Mouse (Mus musculus): ENCODE measurements around the gene Etnk1. TPM values are rescaled to one million over a fixed set of nuclear protein-coding genes. Genes with fewer than 3 reads are reported as not detected.

Etnk1 gene
- total and polyA plus RNA-seq, 3 experiments: 29.9 to 37.0 (median 33.6) TPM

- peaks cover 0 to 39% of the 10 kb centered on the region in 2 experiments; a peak in 2 of 4 replicates for H3K36me3 ChIP-seq (ENCODE audit: control insufficient read depth in 1 of 2, insufficient read depth in 2 of 2, low read length in 2 of 2)
- H3K9me3 ChIP-seq (replicated peaks; ENCODE audit: insufficient read depth, low read length): no peaks in the 10 kb centered on the region
- H3K4me3 ChIP-seq (ENCODE audit: control insufficient read depth in 1 of 2, insufficient read depth in 1 of 2, low read depth in 2 of 2, low read length in 2 of 2): no peak overlapping the region
- no peak overlapping the region for H3K9ac ChIP-seq (ENCODE audit: control insufficient read depth, low read depth, low read length, poor library complexity, severe bottlenecking)
- no peaks in the 10 kb centered on the region for H3K27me3 ChIP-seq (ENCODE audit: control insufficient read depth in 1 of 2, insufficient read depth in 2 of 2, low read length in 2 of 2)
- H3K4me1 ChIP-seq (ENCODE audit: control insufficient read depth in 1 of 2, insufficient read depth in 2 of 2, low read length in 2 of 2): no peaks in the 10 kb centered on the region
- DNase-seq (ENCODE audit: low read depth, low spot score): no peak
- TF ChIP-seq ETS1 (IDR thresholded peaks at IDR 0.05; ENCODE audit: low read depth, low read length): no peak
- TF ChIP-seq MEF2A (IDR thresholded peaks at IDR 0.05; ENCODE audit: extremely low read depth, insufficient replicate concordance, low read depth, low read length, poor library complexity, severe bottlenecking): no peak
- no peak for TF ChIP-seq MAX (IDR thresholded peaks at IDR 0.05; ENCODE audit: low read length)
- TF ChIP-seq CTCF (IDR thresholded peaks at IDR 0.05 in 2 of 3, conservative IDR thresholded peaks at IDR 0.05 in 1 of 3; ENCODE audit: control insufficient read depth in 1 of 3, insufficient read depth in 1 of 3, low read depth in 2 of 3, low read length in 3 of 3, poor library complexity in 1 of 3, severe bottlenecking in 1 of 3): no peak
- no peak for TF ChIP-seq SMC3 (IDR thresholded peaks at IDR 0.05; ENCODE audit: low read depth, low read length)
- TF ChIP-seq POLR2AphosphoS2 (IDR thresholded peaks at IDR 0.05; ENCODE audit: low read length): no peak
- TF ChIP-seq MAFK (IDR thresholded peaks at IDR 0.05; ENCODE audit: borderline replicate concordance, low read depth, low read length): no peak
- no peak overlapping the region for H3K27ac ChIP-seq (ENCODE audit: control insufficient read depth, low read depth, low read length)
- 0 out of 2 replicates have a peak, but pooled peaks cover 2% of the 10 kb centered on the region for H3K79me2 ChIP-seq (ENCODE audit: control insufficient read depth, insufficient read depth, low read length, poor library complexity)
These were observed 26.1 kb downstream of the Etnk1 start for GRCm38 (mm10) chr6:143193166-143193565.

- H3K36me3 ChIP-seq (ENCODE audit: control insufficient read depth in 1 of 2, insufficient read depth in 2 of 2, low read length in 2 of 2): peaks cover 0 to 38% of the 10 kb centered on the region in 2 experiments; a peak in 2 of 4 replicates
These were observed 26.6 kb downstream of the Etnk1 start for GRCm38 (mm10) chr6:143193641-143194040.

DNA sequence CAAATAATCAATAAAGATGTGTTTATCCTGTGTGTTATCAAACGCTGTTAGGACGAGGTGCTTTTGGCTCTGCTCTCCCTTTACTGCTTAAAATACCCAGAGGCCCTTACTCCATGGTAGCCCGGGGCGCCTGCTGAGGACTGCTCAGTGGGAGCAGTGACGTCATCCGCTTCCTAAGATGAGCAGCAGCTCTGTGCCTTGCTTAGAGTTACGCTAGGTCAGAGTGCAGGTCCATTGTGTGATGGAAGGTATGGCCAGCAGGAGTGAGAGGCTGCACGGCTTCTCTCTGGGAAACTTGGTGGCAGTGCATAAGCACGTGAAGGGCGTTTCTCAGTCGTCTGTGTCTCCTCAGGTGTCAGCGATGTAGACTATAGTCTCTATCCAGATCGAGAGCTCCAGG is 30.0 kb downstream of the Etnk1 start:
- H3K4me3 ChIP-seq (ENCODE audit: control insufficient read depth in 1 of 2, insufficient read depth in 1 of 2, low read depth in 2 of 2, low read length in 2 of 2): no peak overlapping the region
- H3K9me3 ChIP-seq (replicated peaks; ENCODE audit: insufficient read depth, low read length): no peaks in the 10 kb centered on the region
- no peaks in the 10 kb centered on the region for H3K27me3 ChIP-seq (ENCODE audit: control insufficient read depth in 1 of 2, insufficient read depth in 2 of 2, low read length in 2 of 2)
- H3K27ac ChIP-seq (ENCODE audit: control insufficient read depth, low read depth, low read length): no peak overlapping the region
- no peak for DNase-seq (ENCODE audit: low read depth, low spot score)
- H3K9ac ChIP-seq (ENCODE audit: control insufficient read depth, low read depth, low read length, poor library complexity, severe bottlenecking): no peak overlapping the region
- H3K4me1 ChIP-seq (ENCODE audit: control insufficient read depth in 1 of 2, insufficient read depth in 2 of 2, low read length in 2 of 2): no peaks in the 10 kb centered on the region
- TF ChIP-seq ETS1 (IDR thresholded peaks at IDR 0.05; ENCODE audit: low read depth, low read length) (no peak), MAFK (IDR thresholded peaks at IDR 0.05; ENCODE audit: borderline replicate concordance, low read depth, low read length) (no peak), RCOR1 (IDR thresholded peaks at IDR 0.05; ENCODE audit: low read depth, low read length) (no peak), MAZ (IDR thresholded peaks at IDR 0.05; ENCODE audit: low read depth, low read length) (no peak), ZMIZ1 (IDR thresholded peaks at IDR 0.05; ENCODE audit: low read depth, low read length) (no peak), POLR2AphosphoS2 (IDR thresholded peaks at IDR 0.05; ENCODE audit: low read length) (no peak), MEF2A (IDR thresholded peaks at IDR 0.05; ENCODE audit: extremely low read depth, insufficient replicate concordance, low read depth, low read length, poor library complexity, severe bottlenecking) (no peak), NRF1 (IDR thresholded peaks at IDR 0.05; ENCODE audit: insufficient read depth, low read depth, low read length, poor library complexity, severe bottlenecking) (no peak), POLR2AphosphoS5 (IDR thresholded peaks at IDR 0.05; ENCODE audit: borderline replicate concordance, low read depth, low read length) (no peak), E2F4 (IDR thresholded peaks at IDR 0.05; ENCODE audit: borderline replicate concordance, low read depth, low read length) (no peak)
- H3K79me2 ChIP-seq (ENCODE audit: control insufficient read depth, insufficient read depth, low read length, poor library complexity): no peaks in the 10 kb centered on the region
- peaks cover 0 to 31% of the 10 kb centered on the region in 2 experiments; a peak in 2 of 4 replicates for H3K36me3 ChIP-seq (ENCODE audit: control insufficient read depth in 1 of 2, insufficient read depth in 2 of 2, low read length in 2 of 2)

More at GRCm38 (mm10) chr6:143193641-143194040, 26.6 kb downstream of the Etnk1 start:
- Histone ChIP-seq H3K9me3 (replicated peaks; ENCODE audit: insufficient read depth, low read length) (no peaks in the 10 kb centered on the region), H3K27me3 (ENCODE audit: control insufficient read depth in 1 of 2, insufficient read depth in 2 of 2, low read length in 2 of 2) (no peaks in the 10 kb centered on the region), H3K4me1 (ENCODE audit: control insufficient read depth in 1 of 2, insufficient read depth in 2 of 2, low read length in 2 of 2) (no peaks in the 10 kb centered on the region), H3K9ac (ENCODE audit: control insufficient read depth, low read depth, low read length, poor library complexity, severe bottlenecking) (no peak overlapping the region), H3K4me3 (ENCODE audit: control insufficient read depth in 1 of 2, insufficient read depth in 1 of 2, low read depth in 2 of 2, low read length in 2 of 2) (no peak overlapping the region), H3K79me2 (ENCODE audit: control insufficient read depth, insufficient read depth, low read length, poor library complexity) (0 out of 2 replicates have a peak, but pooled peaks cover 2% of the 10 kb centered on the region), H3K27ac (ENCODE audit: control insufficient read depth, low read depth, low read length) (no peak overlapping the region)
- TF ChIP-seq RCOR1 (IDR thresholded peaks at IDR 0.05; ENCODE audit: low read depth, low read length) (no peak), CHD1 (IDR thresholded peaks at IDR 0.05; ENCODE audit: low read depth, low read length) (no peak), MYB (IDR thresholded peaks at IDR 0.05; ENCODE audit: low read depth, low read length) (no peak), ZNF384 (IDR thresholded peaks at IDR 0.05; ENCODE audit: low read depth, low read length) (no peak), MYC (IDR thresholded peaks at IDR 0.05; ENCODE audit: low read depth, low read length) (no peak), MAZ (IDR thresholded peaks at IDR 0.05; ENCODE audit: low read depth, low read length) (no peak), POLR2A (IDR thresholded peaks at IDR 0.05; ENCODE audit: control insufficient read depth in 1 of 2, insufficient read depth in 1 of 2, low read depth in 1 of 2, low read length in 2 of 2, poor library complexity in 1 of 2) (no peak), TAL1 (IDR thresholded peaks at IDR 0.05; ENCODE audit: low read length) (no peak), ELF1 (IDR thresholded peaks at IDR 0.05; ENCODE audit: low read depth, low read length) (no peak), HCFC1 (IDR thresholded peaks at IDR 0.05; ENCODE audit: low read depth, low read length) (no peak), MEF2A (IDR thresholded peaks at IDR 0.05; ENCODE audit: extremely low read depth, insufficient replicate concordance, low read depth, low read length, poor library complexity, severe bottlenecking) (no peak), MAFK (IDR thresholded peaks at IDR 0.05; ENCODE audit: borderline replicate concordance, low read depth, low read length) (no peak), CHD2 (IDR thresholded peaks at IDR 0.05; ENCODE audit: low read length) (no peak), SIN3A (IDR thresholded peaks at IDR 0.05; ENCODE audit: low read length) (no peak), GABPA (IDR thresholded peaks at IDR 0.05; ENCODE audit: low read depth, low read length) (no peak), E2F4 (IDR thresholded peaks at IDR 0.05; ENCODE audit: borderline replicate concordance, low read depth, low read length) (no peak), RAD21 (IDR thresholded peaks at IDR 0.05; ENCODE audit: low read depth, low read length) (no peak), ZMIZ1 (IDR thresholded peaks at IDR 0.05; ENCODE audit: low read depth, low read length) (no peak), SMC3 (IDR thresholded peaks at IDR 0.05; ENCODE audit: low read depth, low read length) (no peak), KAT2A (conservative IDR thresholded peaks at IDR 0.05; ENCODE audit: low read depth, low read length) (no peak)
- DNase-seq (ENCODE audit: low read depth, low spot score): no peak

Measured in MEL (cell line).